8 mouse cellular contexts compared by ENCODE assay signal in genomic region chr12:74013739-74014138, GRCm38 (mm10). TPM values are rescaled to one million over a fixed set of nuclear protein-coding genes. Genes with fewer than 3 reads are reported as not detected.
DNase-seq lines count a peak whose midpoint lies in the region; ATAC-seq lines count a peak whose summit lies in the region.

No protein-coding gene starts in this region.

- ATAC-seq in megakaryocyte-erythroid progenitor cell, adult 5-6 weeks (replicated peaks; ENCODE audit: low FRiP score, low TSS enrichment, poor library complexity, severe bottlenecking): peak; percentile 87
- no peak for ATAC-seq in monocyte, adult 5-6 weeks (replicated peaks; ENCODE audit: insufficient number of reproducible peaks, low FRiP score, low TSS enrichment, poor library complexity, severe bottlenecking)

- DNase-seq in adrenal gland, adult 8-10 months: peak; percentile 50
- DNase-seq in embryo, embryonic 11 days: peak; percentile 81
- peak; percentile 57 for DNase-seq in gastrocnemius, postnatal 25 days
- DNase-seq in induced T-regulatory cell, adult 2 months (ENCODE audit: low read depth): peak; percentile 70
- peak; percentile 91 to 93 for DNase-seq in left cerebral cortex, adult 18-20 months (ENCODE audit: low spot score in 2 of 2)
- DNase-seq in right cerebral cortex, postnatal 36 days (ENCODE audit: low spot score in 2 of 2): peak; percentile 72 to 77

RNA-seq across cellular contexts. Expression of gene Syt16, which starts 16.3 kb away (rescaled TPM):
- 1 to 10 TPM in 2 of 4 experiments, under 1 TPM in 2; 0.26 to 3.0 (median 1.0) TPM for total RNA-seq in adrenal gland, adult 8-10 months (2022)
- total RNA-seq in gastrocnemius, postnatal 25 days (2021): not detected
- total RNA-seq in left cerebral cortex, adult 18-20 months (2021): 10 to 100 TPM; 73.5 to 79.2 TPM
- total RNA-seq in megakaryocyte-erythroid progenitor cell, adult 5-6 weeks (2014; fragmentation: Nextera tagmentation): not detected in 2 replicates
- total RNA-seq in megakaryocyte-erythroid progenitor cell, adult 5-6 weeks (2017): not detected in 2 replicates
- not detected in 3 replicates for total RNA-seq in monocyte, adult 5-6 weeks (2017)

RNA-seq across cellular contexts. Expression of gene Snapc1, which starts 49.5 kb away (rescaled TPM):
- total RNA-seq in adrenal gland, adult 8-10 months (2022): 10 to 100 TPM; 15.1 to 28.9 (median 23.2) TPM
- total RNA-seq in gastrocnemius, postnatal 25 days (2021): 1 to 10 TPM; 4.6 to 5.0 TPM
- total RNA-seq in left cerebral cortex, adult 18-20 months (2021): 10 to 100 TPM; 48.1 to 52.5 TPM
- total RNA-seq in megakaryocyte-erythroid progenitor cell, adult 5-6 weeks (2014; fragmentation: Nextera tagmentation): 4.2 and 9.7 TPM in 2 replicates
- 19.1 and 39.5 TPM in 2 replicates for total RNA-seq in megakaryocyte-erythroid progenitor cell, adult 5-6 weeks (2017)
- total RNA-seq in monocyte, adult 5-6 weeks (2017): 22.8 to 30.2 TPM (median 29.5 TPM) in 3 replicates

Comparison
In these comparisons a context has a peak if more than half of its experiments do, and no peak if none do; other contexts are left out.
1. RNA of gene Syt16, which starts 16.3 kb away (total RNA-seq): 73.5 to 79.2 TPM in left cerebral cortex, adult 18-20 months; 0.26 to 3.0 TPM in adrenal gland, adult 8-10 months, not detected in gastrocnemius, postnatal 25 days, not detected in megakaryocyte-erythroid progenitor cell, adult 5-6 weeks and not detected in monocyte, adult 5-6 weeks; every median in the first group is over 10 times any median in the second.
2. Peak in every context shown above with its lines, with median percentiles within 50 percentile points of each other: DNase-seq.